Mouse (Mus musculus): Measurements from ENCODE around the gene Selenoh. TPM values are rescaled to one million over a fixed set of nuclear protein-coding genes. Genes with fewer than 3 reads are reported as not detected.
"Not testable (repeated sequence)": the region's sequence is repeated elsewhere in the genome, so short reads cannot be mapped to it uniquely, and the experiment has no call there.

The Selenoh gene
- total and polyA plus RNA-seq, 3 experiments, result 19.2 to 42.2 (median 29.8) TPM

DNA sequence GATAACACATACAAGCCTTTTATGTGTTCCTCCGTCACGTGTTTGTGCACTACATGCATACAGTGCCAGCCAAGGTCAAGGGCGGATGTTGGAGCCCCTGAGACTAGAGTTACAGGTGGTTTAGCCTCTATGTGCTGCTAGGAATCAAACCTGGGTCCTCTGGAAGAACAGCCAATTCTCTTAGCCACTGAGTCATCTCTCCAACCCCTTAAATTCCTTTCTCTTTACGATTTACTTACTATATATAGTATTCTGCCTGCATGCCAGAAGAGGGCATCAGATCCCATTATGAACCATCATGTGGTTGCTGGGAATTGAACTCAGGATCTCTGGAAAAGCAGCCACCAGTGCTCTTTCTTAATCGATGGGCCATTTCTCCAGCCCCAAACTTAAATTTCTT is 965 bp upstream of the Selenoh start:
- DNase-seq, result not testable (repeated sequence)

- no peak for DNase-seq
These were observed 572 bp downstream of the Selenoh start for GRCm38 (mm10) chr2:84669828-84670568.

- DNase-seq, result no peak
These were observed 4.5 kb downstream of the Selenoh start for GRCm38 (mm10) chr2:84666081-84666480.

DNA sequence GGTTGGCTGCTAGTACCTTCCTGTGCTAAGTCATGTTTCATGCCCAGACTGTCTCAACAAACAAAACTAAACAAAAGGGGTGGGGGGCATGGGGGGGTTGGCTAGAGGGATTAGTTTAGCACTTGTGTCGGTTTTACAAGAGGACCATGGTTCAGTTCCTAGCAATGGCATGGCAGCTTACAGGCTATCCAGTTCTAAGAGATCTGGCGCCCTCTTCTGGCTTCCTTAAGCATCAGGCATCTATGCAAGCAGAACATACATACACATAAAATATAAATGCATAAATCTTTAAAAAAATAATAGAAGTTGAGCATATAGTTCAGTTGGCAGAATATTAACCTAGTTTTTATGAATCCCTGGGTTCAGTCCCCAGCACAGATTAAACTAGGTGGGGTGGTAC is 7.7 kb downstream of the Selenoh start:
- DNase-seq, result peak; percentile 36

- peak; percentile 64 for DNase-seq
These were observed 10.3 kb downstream of the Selenoh start for GRCm38 (mm10) chr2:84660253-84660652.

DNA sequence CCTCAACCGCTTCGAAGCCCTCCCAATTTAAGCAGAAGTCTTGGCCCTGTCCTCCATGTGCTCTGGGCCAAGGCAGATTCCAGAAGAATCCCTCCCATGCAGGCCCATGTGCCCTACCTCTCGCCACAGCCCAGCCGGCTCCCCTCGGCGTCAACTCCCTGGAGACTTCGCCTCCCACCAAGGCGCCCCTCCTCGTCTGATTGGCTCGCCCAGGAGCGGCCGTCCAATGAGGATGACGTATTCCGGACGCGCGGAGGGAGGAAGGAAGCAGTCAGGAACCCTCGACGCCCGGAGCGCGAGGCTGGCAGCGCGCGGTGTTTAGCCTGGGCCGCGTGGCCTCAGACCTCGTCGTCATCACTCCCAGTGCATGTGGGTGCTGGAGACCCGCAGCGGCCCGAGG is 11.8 kb downstream of the Selenoh start, which contains the start of gene Btbd18:
Gene Btbd18 (plus strand): TSS at position 274 of the 400 bp plus-strand sequence.
- no peak for DNase-seq

DNA sequence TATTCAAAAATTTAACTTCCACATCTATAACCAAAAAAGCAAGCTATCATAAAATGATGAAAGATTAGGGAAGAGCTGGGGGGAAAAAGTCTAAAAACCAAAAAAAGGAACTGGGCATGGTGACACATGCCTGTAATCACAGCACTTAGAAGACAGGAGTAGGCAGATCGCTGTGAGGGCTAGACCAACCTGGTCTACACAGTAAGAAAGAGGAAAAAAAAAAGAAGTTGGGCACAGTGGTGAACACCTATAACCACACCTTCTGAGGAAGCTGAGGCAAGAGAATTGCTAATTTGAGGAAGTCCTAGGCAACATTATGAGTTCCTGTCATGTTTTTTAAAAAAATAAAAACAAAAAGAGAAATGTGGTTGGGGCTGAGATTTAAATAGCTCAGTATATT is 14.7 kb downstream of the Selenoh start:
- no peak for DNase-seq

DNA sequence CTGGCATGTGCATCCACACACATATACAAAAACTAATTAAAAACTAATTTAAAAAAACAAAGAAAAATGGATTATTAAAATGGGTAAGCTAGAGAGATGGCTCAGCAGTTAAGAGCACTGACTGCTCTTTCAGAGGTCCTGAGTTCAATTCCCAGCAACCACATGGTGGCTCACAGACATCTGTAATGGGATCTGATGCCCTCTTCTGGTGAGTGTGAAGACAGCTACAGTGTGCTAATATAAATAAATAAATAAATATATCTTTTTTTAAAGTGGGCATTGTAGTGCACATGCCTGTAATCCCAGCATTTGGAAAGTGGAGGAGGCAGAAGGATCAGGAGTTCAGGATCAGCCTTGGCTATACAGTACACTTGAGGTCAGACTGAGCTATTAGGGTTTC is 17.2 kb downstream of the Selenoh start:
- DNase-seq, result no peak

GRCm38 (mm10) chr2:84650464-84651195 is 19.9 kb downstream of the Selenoh start, which contains the start of gene Ctnnd1:
Gene Ctnnd1 (minus strand): TSS chr2:84650765.
- peak; percentile 92 for DNase-seq

GRCm38 (mm10) chr2:84649674-84650073 is 20.9 kb downstream of the Selenoh start:
- peak; percentile 44 for DNase-seq

DNA sequence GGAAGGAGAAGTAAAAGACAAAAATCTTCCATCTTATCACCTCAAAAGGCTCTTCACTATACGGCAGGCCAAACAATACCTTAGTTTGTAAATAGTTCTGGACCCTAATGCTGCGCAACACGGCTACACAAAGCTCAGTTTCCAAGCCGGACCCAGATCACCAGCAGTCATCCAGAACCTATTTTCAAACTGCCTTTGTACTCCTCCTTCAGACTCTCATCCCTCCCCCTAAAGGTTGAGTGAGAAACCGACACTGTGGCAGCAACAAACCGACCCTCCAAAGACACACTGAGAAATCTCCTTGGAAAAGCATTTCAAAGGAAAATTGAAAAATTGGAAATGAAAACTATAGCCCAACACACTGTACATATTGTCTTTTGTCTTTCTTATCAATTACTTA is 22.2 kb downstream of the Selenoh start:
- no peak for DNase-seq

DNA sequence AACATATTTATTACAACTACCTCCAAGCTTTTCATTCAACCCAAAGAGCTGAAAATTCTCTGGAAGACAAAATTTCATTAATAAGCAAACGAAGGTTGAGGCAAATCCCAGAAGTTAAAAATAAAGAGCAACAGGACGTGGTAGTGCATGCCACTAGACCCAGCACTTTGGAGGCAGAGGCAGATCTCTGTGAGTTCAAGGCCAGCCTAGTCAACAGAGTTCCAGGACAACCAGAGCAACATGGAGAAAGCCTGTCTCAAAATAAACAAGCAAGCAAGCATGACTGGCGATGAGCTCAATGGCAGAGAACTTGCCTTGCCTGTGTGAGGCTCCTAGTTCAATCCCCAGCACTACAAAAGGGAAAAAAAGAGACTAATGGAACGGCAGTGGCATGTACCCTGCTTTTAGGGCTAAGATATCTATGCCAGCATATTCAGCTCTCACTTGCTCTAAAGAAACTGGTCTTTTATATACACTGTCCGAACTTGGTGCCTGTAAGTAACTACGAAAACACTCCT is 23.5 kb downstream of the Selenoh start:
- DNase-seq, result no peak

GRCm38 (mm10) chr2:84646138-84646537 is 24.4 kb downstream of the Selenoh start:
- DNase-seq, result no peak

DNA sequence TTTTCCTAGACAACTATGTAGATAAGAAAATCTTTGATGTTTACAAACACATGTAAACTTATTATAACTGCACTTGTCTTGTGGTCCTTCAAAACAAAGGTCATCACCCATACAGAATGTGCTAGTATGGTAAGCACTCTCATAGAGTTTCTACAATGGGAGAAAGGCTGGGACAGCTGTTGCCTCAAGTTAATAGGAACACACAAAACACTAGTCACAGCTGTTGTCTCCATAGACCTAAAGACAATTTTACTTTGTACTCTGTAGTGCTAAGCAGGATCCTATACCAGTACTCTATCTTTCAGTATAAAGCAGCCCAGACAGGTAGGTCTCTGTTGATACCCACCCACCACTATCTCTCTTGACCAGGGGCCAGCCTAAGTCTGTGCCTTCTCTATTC is 29.7 kb downstream of the Selenoh start:
- no peak for DNase-seq

DNA sequence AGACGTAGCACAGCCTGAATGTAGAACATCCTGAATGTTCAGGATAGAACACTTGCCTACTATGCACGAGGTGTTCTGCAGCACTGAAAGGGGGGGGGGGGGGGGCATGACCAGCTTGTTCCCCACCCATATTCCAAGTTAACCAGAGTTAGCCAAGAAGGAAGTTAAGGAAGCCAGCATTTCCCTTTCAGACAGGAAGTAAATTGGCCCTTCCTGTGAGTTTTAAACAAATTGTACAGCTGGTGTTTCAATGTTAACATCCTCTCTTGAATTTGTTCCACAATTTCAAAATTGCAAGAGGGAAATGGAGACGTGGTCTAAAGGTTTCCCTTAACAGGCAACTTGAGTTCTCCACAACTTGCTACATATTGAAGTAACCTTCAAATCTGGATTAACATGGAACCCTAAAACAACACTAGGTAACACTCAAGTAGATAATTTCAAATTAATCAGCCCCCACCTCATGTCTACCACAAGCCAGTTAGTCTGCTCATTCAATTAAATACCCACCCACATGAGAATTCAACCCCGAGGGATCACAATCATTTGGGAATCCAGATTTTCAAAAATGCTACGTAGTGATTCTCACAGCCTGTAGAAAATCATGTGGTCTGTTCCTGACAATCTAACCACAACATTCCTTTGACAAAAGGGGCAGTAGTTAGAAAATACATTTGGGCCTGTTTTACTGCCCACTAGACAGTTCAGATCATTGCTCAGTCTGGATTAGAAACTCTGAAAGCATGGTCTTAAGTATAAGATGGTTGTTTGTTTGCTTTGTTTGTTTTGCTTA is 31.9 kb downstream of the Selenoh start:
- no peak for DNase-seq

GRCm38 (mm10) chr2:84637452-84638165 is 33.0 kb downstream of the Selenoh start:
- no peak for DNase-seq

DNA sequence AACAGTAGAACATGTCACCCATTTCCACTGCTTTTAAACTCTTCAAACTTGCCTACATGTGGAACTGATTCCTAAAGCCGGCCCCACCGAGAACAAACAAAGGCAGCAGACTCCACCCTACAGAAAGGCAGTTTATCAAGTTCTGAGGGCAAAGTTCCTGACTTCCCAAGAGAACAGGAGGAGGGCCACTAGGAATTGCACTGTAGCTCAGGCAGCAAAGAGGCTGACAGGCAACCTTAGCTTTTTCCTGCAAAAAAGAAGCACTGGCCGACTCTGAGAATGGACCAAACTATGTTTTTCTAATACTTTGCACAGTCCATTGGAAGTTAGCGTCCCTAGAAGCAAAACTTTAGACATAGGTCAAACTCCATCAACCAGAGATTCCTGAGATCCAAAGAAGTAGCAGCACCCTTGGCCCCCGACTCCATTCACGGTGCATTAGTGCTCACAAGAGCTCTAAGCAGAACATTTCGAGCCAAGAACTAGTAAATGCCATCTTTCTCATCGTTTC is 34.3 kb downstream of the Selenoh start:
- peak; percentile 61 for DNase-seq

GRCm38 (mm10) chr2:84635611-84636010 is 35.0 kb downstream of the Selenoh start:
- peak; percentile 91 for DNase-seq

GRCm38 (mm10) chr2:84634934-84635482 is 35.6 kb downstream of the Selenoh start:
- no peak for DNase-seq

DNA sequence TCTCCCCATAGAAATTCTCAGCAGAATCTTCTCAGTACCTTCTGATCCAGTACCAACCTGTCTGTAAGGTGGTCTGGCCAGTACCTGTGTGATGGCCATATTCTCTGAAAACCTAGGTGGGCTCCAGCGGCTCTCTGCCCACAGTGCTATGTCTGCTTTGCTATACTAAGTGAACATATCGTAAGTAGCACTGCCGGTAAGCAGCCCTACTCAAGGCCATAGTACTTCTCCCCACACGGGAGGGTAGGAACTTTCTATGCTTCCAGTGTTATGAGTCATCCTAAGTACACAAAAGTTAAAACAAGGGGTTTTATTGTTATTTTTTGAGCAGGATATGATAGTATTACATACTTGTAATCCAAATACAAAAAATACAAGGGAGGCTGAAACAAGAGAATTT is 36.6 kb downstream of the Selenoh start:
- peak; percentile 62 for DNase-seq

DNA sequence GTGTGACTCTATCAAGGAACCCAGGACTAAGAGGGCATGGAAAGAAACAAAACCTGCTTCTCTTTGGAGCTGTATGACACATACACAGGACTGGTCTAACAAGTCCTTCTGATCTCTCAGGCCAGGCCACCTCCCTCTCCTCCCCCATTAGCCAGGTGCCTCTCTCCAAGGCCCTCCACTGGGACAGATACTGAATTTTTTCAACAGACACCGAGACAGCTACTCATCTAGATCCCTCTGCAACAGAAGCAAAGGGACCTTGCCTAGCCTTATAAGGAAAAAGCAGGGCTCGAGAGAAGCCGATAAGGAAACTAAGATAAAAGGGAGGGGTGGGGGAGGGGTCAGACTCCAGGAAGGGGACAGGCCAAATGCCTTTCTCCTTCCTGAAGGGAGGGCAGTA is 37.6 kb downstream of the Selenoh start:
- DNase-seq, result peak; percentile 68

Measured in adrenal gland, adult 2 months (tissue).